Mouse (Mus musculus): ENCODE measurements around the gene Zfp36l1.

DNA sequence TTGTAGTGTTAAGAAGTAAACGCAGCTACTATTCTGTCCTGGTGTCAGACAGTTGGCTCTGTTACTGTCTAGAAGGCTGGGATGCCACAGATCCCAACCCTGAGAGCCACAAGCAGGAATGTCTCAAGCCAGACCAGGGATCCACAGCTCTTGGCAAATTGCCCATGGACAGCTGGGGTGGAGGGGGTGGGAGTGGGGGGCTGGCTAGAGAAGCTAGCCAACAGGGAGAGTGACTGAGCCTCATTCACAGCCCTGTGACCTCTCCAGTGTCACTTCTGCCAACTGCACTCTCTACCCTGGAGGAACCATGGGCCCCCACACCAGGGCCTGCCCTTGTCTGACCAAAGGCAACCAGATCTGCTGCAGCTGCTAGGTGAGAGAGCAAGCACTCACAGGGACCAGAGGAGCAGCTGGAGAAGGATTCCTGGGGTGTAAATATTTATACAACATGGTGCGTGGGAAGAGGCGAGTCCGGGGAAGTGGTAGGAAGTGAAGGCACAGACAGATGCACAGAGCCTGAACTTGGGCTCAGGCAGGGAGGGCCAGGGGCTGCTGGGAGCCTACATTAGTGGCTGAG, 10.5 kb upstream of the Zfp36l1 start:
- TF ChIP-seq POLR2A (IDR thresholded peaks at IDR 0.05; ENCODE audit: insufficient read depth, low read depth, low read length) (no peak), CTCF (IDR thresholded peaks at IDR 0.05) (no peak), EP300 (IDR thresholded peaks at IDR 0.05; ENCODE audit: insufficient read depth, low read depth, low read length) (no peak)

Measured in heart, adult 2 months (tissue).